Mouse (Mus musculus) layer of hippocampus, postnatal 25 days (tissue): ENCODE measurements at regions not wholly inside any gene's neighbourhood (a gene's known extent, or its start where the extent isn't known, plus 50 kb on each side); places are given as distances from the start of the nearest gene placed in this dataset.

Source experiments
- DNase-seq, 2 experiments: peaks; one replicate each; pipeline ENCODE4 v3.0.0; 2022; ENCODE audit warnings: mixed read lengths in 2 of 2, low spot score in 1 of 2; ENCODE audit errors: extremely low spot score in 1 of 2

- no peak for DNase-seq
These were observed 157.3 kb upstream of the Krr1 start for GRCm38 (mm10) chr10:111815160-111815559.

GRCm38 (mm10) chr10:111815821-111816599 lies 156.5 kb upstream of the Krr1 start:
- no peak for DNase-seq

- DNase-seq = no peak
These were observed 152.6 kb upstream of the Krr1 start for GRCm38 (mm10) chr10:111819755-111820451.

GRCm38 (mm10) chr10:111824820-111825219 lies 147.6 kb upstream of the Krr1 start:
- no peak for DNase-seq

- DNase-seq = no peak
These were observed 146.3 kb upstream of the Krr1 start for GRCm38 (mm10) chr10:111826033-111826754.

GRCm38 (mm10) chr10:111827246-111827645 lies 145.2 kb upstream of the Krr1 start:
- DNase-seq = no peak

GRCm38 (mm10) chr10:111827930-111828329 lies 144.5 kb upstream of the Krr1 start:
- no peak for DNase-seq

- no peak for DNase-seq
These were observed 143.9 kb upstream of the Krr1 start for GRCm38 (mm10) chr10:111828610-111829009.

GRCm38 (mm10) chr10:111829291-111829690 lies 143.2 kb upstream of the Krr1 start:
- no peak for DNase-seq

GRCm38 (mm10) chr10:111831105-111831504 lies 141.4 kb upstream of the Krr1 start:
- DNase-seq = no peak

GRCm38 (mm10) chr10:111833611-111834010 lies 138.9 kb upstream of the Krr1 start:
- DNase-seq = no peak

- DNase-seq = no peak
These were observed 138.2 kb upstream of the Krr1 start for GRCm38 (mm10) chr10:111834280-111834679.

- no peak for DNase-seq
These were observed 137.3 kb upstream of the Krr1 start for GRCm38 (mm10) chr10:111834925-111835823.

- DNase-seq = no peak
These were observed 136.3 kb upstream of the Krr1 start for GRCm38 (mm10) chr10:111836191-111836590.

GRCm38 (mm10) chr10:111836802-111837201 lies 135.7 kb upstream of the Krr1 start:
- no peak for DNase-seq

GRCm38 (mm10) chr10:111842321-111842775 lies 130.1 kb upstream of the Krr1 start:
- no peak for DNase-seq

GRCm38 (mm10) chr10:111842896-111843295 lies 129.6 kb upstream of the Krr1 start:
- DNase-seq = no peak

GRCm38 (mm10) chr10:111843301-111843700 lies 129.2 kb upstream of the Krr1 start:
- no peak for DNase-seq

- DNase-seq = no peak
These were observed 128.3 kb upstream of the Krr1 start for GRCm38 (mm10) chr10:111844144-111844543.

GRCm38 (mm10) chr10:111845946-111846345 lies 126.5 kb upstream of the Krr1 start:
- no peak for DNase-seq
